Comparison of ENCODE assay signal across 10 mouse cellular contexts in the genomic region with DNA sequence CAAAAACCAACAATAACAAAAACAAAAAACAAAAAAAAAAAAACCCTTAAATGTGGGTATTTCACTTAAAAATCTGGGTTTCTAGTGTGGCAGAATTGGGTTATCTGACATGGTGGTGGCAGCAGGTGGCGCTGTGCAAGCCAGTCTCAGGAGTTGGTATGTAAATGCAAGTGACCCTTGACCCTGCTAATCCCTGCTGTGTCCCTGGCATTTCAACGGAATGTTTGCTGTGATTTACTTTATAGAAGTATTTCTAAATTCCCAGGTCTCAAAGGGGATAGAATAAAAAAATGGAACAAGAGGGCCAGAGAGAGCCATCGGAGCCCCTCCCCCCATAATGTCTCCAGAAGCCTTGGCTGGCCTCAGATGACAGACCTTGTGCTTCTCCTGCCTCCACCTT. TPM values are rescaled to one million over a fixed set of nuclear protein-coding genes. Genes with fewer than 3 reads are reported as not detected.
DNase-seq lines count a peak whose midpoint lies in the region; ATAC-seq and TF ChIP-seq lines count a peak whose summit lies in the region.
"Had no signal": no experiment of that assay in that cellular context is flagged by ENCODE, and none has a peak within 500 bp of the region (broad histone marks: within the 10 kb centered on the region; RNA-seq: fewer than 3 reads in every experiment).

No protein-coding gene starts in this region.

- TF ChIP-seq EP300 in heart, adult 2 months (IDR thresholded peaks at IDR 0.05; ENCODE audit: insufficient read depth, low read depth, low read length), result no peak

- no peaks in the 10 kb centered on the region for H3K9me3 ChIP-seq in heart, embryonic 12.5 days (replicated peaks)
- H3K9me3 ChIP-seq: liver, embryonic 13.5 days had no signal

- H3K36me3 ChIP-seq in heart, adult 2 months (ENCODE audit: control insufficient read depth, insufficient read depth, low read length), result no peaks in the 10 kb centered on the region
- H3K36me3 ChIP-seq in heart, embryonic 12.5 days, result peaks cover 23% of the 10 kb centered on the region

- TF ChIP-seq CTCF in heart, adult 2 months (IDR thresholded peaks at IDR 0.05), result peak; percentile 67

- H3K79me2 ChIP-seq in heart, adult 2 months (replicated peaks; ENCODE audit: control insufficient read depth, insufficient read depth, low read length), result no peaks in the 10 kb centered on the region

- H3K27ac ChIP-seq in heart, adult 2 months, result no peak overlapping the region
- no peak overlapping the region for H3K27ac ChIP-seq in heart, embryonic 12.5 days (ENCODE audit: poor library complexity, severe bottlenecking)
- H3K27ac ChIP-seq: liver, embryonic 13.5 days had no signal

- ATAC-seq in heart, embryonic 12.5 days (ENCODE audit: insufficient number of reproducible peaks, low FRiP score), result no peak
- ATAC-seq in erythroid progenitor cell, adult 5-6 weeks (replicated peaks; ENCODE audit: low FRiP score, poor library complexity, severe bottlenecking), result no peak

- WGBS in heart, adult 2 months, result 25% methylated on average over 3 of the region's 3 CpGs
- 24% methylated on average over 3 of the region's 3 CpGs for WGBS in heart, embryonic 12.5 days

- no peak for DNase-seq in heart, adult 2 months
- peak; percentile 41 for DNase-seq in A20 (ENCODE audit: low read depth, low spot score)
- DNase-seq in ZHBTc4 (ENCODE audit: low read depth, low spot score), result peak; percentile 88
- DNase-seq in hindlimb bud, embryonic 11.5 days (ENCODE audit: extremely low spot score, low read depth, low spot score), result peak; percentile 22
- DNase-seq in retina, postnatal 1 day, result peak; percentile 70
- DNase-seq in urinary bladder, adult 18-20 months (ENCODE audit: low spot score in 2 of 2), result no peak
- DNase-seq: liver, embryonic 13.5 days had no signal

- H3K4me3 ChIP-seq in heart, adult 2 months, result no peak overlapping the region
- no peak overlapping the region for H3K4me3 ChIP-seq in heart, embryonic 12.5 days
- H3K4me3 ChIP-seq: liver, embryonic 13.5 days had no signal

- H3K27me3 ChIP-seq in heart, adult 2 months (ENCODE audit: control insufficient read depth, insufficient read depth, low read length), result no peaks in the 10 kb centered on the region
- H3K27me3 ChIP-seq in heart, embryonic 12.5 days (replicated peaks), result no peaks in the 10 kb centered on the region
- H3K27me3 ChIP-seq: liver, embryonic 13.5 days had no signal

- intact Hi-C loops in heart, adult 2 months (cut with DNase I), result no loop called here

- no peak overlapping the region for H3K4me2 ChIP-seq in heart, embryonic 12.5 days
- H3K4me2 ChIP-seq: liver, embryonic 13.5 days had no signal

- H3K4me1 ChIP-seq in heart, adult 2 months (ENCODE audit: control insufficient read depth, insufficient read depth, low read length), result no peaks in the 10 kb centered on the region
- no peaks in the 10 kb centered on the region for H3K4me1 ChIP-seq in heart, embryonic 12.5 days (replicated peaks)

- TF ChIP-seq POLR2A in heart, adult 2 months (IDR thresholded peaks at IDR 0.05; ENCODE audit: insufficient read depth, low read depth, low read length), result no peak

- H3K9ac ChIP-seq in heart, adult 2 months (ENCODE audit: low read depth, low read length), result no peak overlapping the region
- H3K9ac ChIP-seq in heart, embryonic 12.5 days, result no peak overlapping the region
- H3K9ac ChIP-seq: liver, embryonic 13.5 days had no signal

RNA-seq across cellular contexts. Expression of gene Chmp4b, which starts 3.4 kb away (rescaled TPM):
- total RNA-seq in heart, adult 2 months (2021), result 100 to 1,000 TPM; 106 to 124 TPM
- 64.4 and 89.4 TPM in 2 replicates for polyA plus RNA-seq in heart, adult 2 months (2012; rRNA removed)
- 23.3 and 24.4 TPM in 2 replicates for polyA plus RNA-seq in heart, embryonic 12.5 days (2016; fragmentation: Nextera tagmentation; extraction: Ambion mirVana)
- total RNA-seq in erythroid progenitor cell, adult 5-6 weeks (2015; ENCODE audit: low replicate concordance), result 58.0 and 78.4 TPM in 2 replicates
- total RNA-seq in erythroid progenitor cell, adult 5-6 weeks (2017; ENCODE audit: low replicate concordance), result 45.3 and 70.0 TPM in 2 replicates

RNA-seq across cellular contexts. Expression of gene 4930519P11Rik, which starts 34.8 kb away (rescaled TPM):
- total RNA-seq in heart, adult 2 months (2021), result not detected
- polyA plus RNA-seq in heart, adult 2 months (2012; rRNA removed), result 0.57 TPM in 1 of 2 replicates, not detected in the other
- 0.64 TPM in 1 of 2 replicates, not detected in the other for polyA plus RNA-seq in heart, embryonic 12.5 days (2016; fragmentation: Nextera tagmentation; extraction: Ambion mirVana)
- total RNA-seq in erythroid progenitor cell, adult 5-6 weeks (2015; ENCODE audit: low replicate concordance), result 11.5 TPM in 1 of 2 replicates, not detected in the other
- total RNA-seq in erythroid progenitor cell, adult 5-6 weeks (2017; ENCODE audit: low replicate concordance), result not detected in 2 replicates
- polyA plus RNA-seq: liver, embryonic 13.5 days; stomach, embryonic 14.5 days had no signal

RNA-seq across cellular contexts. Expression of gene Zfp341, which starts 35.0 kb away (rescaled TPM):
- 1 to 10 TPM; 2.7 to 3.1 TPM for total RNA-seq in heart, adult 2 months (2021)
- polyA plus RNA-seq in heart, adult 2 months (2012; rRNA removed), result 4.0 and 4.9 TPM in 2 replicates
- 0.78 and 0.82 TPM in 2 replicates for polyA plus RNA-seq in heart, embryonic 12.5 days (2016; fragmentation: Nextera tagmentation; extraction: Ambion mirVana)
- 3.2 and 3.8 TPM in 2 replicates for total RNA-seq in erythroid progenitor cell, adult 5-6 weeks (2015; ENCODE audit: low replicate concordance)
- total RNA-seq in erythroid progenitor cell, adult 5-6 weeks (2017; ENCODE audit: low replicate concordance), result 1.3 and 2.7 TPM in 2 replicates

RNA-seq across cellular contexts. Expression of gene Pxmp4, which starts 44.6 kb away (rescaled TPM):
- total RNA-seq in heart, adult 2 months (2021), result 10 to 100 TPM; 20.9 to 21.5 TPM
- polyA plus RNA-seq in heart, adult 2 months (2012; rRNA removed), result 47.2 and 49.9 TPM in 2 replicates
- polyA plus RNA-seq in heart, embryonic 12.5 days (2016; fragmentation: Nextera tagmentation; extraction: Ambion mirVana), result 18.9 and 20.5 TPM in 2 replicates
- total RNA-seq in erythroid progenitor cell, adult 5-6 weeks (2015; ENCODE audit: low replicate concordance), result 15.5 and 22.7 TPM in 2 replicates
- total RNA-seq in erythroid progenitor cell, adult 5-6 weeks (2017; ENCODE audit: low replicate concordance), result 14.4 and 17.0 TPM in 2 replicates

Comparison
In these comparisons a context has a peak if more than half of its experiments do, and no peak if none do; other contexts are left out.
1. DNase-seq: peak in A20 (single experiment), ZHBTc4 (single experiment), hindlimb bud, embryonic 11.5 days (single experiment) and retina, postnatal 1 day (single experiment); none in heart, adult 2 months (0 of 2) and urinary bladder, adult 18-20 months (0 of 2).